Mouse (Mus musculus) brown adipose tissue, adult 24 weeks (tissue): ENCODE results near the gene Ccdc106. TPM values are rescaled to one million over a fixed set of nuclear protein-coding genes. Genes with fewer than 3 reads are reported as not detected.
A peak's percentile ranks its signal among the peaks of the same experiment; 100 is the strongest.

Source experiments
- H3K27ac ChIP-seq: fragments of 200-500 bp; replicated peaks from 2 replicates; pipeline ENCODE4 v1.5.1; 2012; ENCODE audit warnings: low read depth, mild to moderate bottlenecking, low read length
- H3K4me1 ChIP-seq: fragments of 200-500 bp; 2 replicates; pipeline ENCODE4 v1.6.1; 2012; ENCODE audit warnings: low read length, mixed read lengths; ENCODE audit not compliant: control insufficient read depth, insufficient read depth, insufficient read length
- H3K4me3 ChIP-seq: fragments of 200-500 bp; 2 replicates; pipeline ENCODE4 v1.5.1; 2012; ENCODE audit warnings: low read depth, mild to moderate bottlenecking, low read length, moderate library complexity; ENCODE audit not compliant: insufficient read depth
- polyA plus RNA-seq: library from polyadenylated mRNA; stranded (reverse); fragments of >200 nt; gene quantifications from 2 replicates; pipeline ENCODE4 v1.2.4, GENCODE M21; 2012; ENCODE audit not compliant: missing spikeins, insufficient read depth, insufficient read length

The Ccdc106 gene
- polyA plus RNA-seq, 1 experiment, result not detected

DNA sequence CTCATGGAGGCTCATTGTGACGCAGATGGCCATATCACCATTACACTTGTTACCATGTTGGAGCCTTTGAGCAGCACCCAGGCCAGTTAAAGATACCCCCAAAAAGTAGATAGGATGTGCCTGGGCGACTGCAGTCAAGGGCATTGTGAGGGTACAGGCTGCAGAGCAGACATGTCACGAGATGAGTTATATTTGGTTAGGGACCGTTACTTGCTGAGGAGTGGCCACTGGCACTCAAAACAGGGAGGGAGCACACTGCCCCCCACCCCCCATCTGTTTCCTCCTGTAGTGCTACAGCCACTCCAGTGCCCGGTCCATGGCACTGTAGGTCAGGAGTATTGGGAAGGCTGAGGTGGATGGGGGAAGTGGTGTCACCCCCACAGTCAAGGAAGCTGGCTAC lies 78.4 kb downstream of the Ccdc106 start:
- Histone ChIP-seq H3K27ac (no peak overlapping the region), H3K4me3 (no peak overlapping the region)

DNA sequence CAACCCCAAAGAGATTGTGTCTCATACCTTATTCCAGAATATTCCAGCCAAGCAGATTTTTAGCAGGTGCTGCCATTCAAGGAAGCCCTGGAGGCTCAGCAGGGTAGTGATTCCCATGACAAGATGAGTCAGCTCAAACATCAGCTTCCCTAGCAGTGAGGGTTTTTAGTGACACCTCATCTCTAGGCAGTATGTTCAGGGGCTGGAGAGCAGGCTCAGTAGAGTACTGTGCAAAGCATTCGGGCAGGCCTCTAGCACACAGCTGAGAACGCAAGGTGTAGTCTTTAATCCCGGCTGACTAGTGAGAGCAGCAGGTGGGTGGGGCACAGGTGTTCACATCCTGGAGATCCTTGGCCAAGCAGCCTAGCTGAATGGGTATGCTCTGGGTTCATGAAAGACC lies 79.4 kb downstream of the Ccdc106 start:
- H3K4me1 ChIP-seq, result no peaks in the 10 kb centered on the region
- no peak overlapping the region for H3K4me3 ChIP-seq
- no peak overlapping the region for H3K27ac ChIP-seq

More for the DNA sequence above, 78.4 kb downstream of the Ccdc106 start:
- no peaks in the 10 kb centered on the region for H3K4me1 ChIP-seq

DNA sequence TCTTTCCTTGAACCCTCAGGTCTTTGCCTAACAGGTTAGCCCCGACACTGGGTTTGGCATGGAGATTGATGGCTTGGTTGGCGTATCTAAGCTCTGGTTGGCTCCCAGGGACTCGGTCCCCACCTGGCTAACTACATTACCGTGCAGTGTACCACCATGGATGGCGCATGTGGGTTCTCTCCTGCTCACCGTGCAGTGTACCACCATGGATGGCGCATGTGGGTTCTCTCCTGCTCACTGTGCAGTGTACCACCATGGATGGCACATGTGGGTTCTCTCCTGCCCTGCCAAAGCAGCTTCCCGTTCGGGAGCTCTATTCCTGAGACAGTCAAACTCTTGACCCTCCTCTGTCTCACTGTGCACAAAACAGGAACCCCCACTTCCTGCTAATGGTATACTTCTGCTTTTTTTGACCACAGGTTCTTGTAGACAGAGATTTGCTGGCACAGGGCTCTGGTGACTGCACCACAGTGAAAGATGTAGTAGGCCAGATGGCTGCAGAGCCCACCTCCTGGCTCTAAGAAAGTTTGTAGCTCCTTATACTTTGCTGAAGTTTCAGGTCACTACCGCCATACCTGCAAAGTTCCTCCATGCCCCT lies 80.8 kb downstream of the Ccdc106 start:
- H3K4me1 ChIP-seq, result no peaks in the 10 kb centered on the region
- no peak overlapping the region for H3K4me3 ChIP-seq
- H3K27ac ChIP-seq, result 0 out of 2 replicates have a peak overlapping the region, but pooled peaks have one; percentile 23

DNA sequence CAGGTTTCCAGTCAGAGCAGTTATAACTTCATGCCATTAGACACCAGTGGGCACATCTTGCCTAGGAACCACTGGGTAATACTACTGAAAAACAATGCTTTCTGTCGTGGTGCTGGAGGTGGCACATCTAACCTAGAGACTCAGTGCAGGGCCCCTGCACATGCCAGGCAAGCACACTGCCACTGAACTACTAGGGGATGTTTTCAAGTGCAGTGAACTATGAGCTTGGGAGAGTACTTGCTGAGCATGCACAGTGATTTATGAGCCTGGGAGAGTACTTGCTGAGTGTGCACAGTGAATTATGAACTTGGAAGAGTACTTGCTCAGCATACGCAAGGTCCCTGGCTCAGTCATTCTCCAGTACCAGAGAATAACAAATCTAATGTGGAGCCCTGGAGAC lies 82.2 kb downstream of the Ccdc106 start:
- no peak overlapping the region for H3K27ac ChIP-seq

DNA sequence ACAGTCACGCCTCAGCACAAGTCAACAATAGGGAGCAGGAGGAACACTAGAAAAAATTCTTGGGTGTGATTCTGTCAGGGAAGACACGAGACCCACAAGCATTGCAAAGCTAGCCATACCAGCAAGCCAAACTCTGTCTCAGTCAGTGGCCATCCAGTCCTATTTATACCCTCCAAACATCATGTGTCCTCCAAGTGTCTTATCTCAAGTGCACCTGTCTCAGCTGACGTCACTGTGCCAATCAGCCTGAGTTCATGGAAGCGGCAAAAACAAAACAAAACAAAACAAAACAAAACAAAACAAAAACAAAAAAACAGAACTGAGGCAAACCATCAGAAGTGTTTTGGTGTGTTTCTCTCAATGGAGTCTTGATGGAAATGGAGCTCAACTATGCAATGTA lies 87.9 kb downstream of the Ccdc106 start:
- Histone ChIP-seq H3K4me3 (no peak overlapping the region), H3K4me1 (no peaks in the 10 kb centered on the region; the same call in 1 of the 2 replicates), H3K27ac (no peak overlapping the region)

More for the DNA sequence above, 82.2 kb downstream of the Ccdc106 start:
- no peak overlapping the region for H3K4me3 ChIP-seq
- no peaks in the 10 kb centered on the region for H3K4me1 ChIP-seq

DNA sequence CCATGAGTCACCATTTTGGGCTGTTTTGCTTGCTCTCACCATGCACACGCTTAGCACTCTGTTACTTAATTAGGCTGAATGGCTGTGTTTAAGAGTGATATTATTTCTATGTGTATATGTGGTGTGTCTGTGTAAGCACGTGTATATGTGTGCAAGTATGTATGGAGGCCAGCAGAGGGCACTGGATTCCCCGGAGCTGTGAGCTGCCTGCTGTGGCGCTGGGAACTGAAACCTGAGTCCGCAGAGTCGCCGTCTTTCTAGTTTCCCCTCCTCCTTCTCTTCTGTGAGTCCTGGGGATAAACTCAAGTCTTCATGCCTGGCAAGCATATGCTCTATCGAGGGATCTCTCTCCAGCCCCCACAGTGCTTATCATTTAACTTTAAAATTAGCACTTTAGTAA lies 88.9 kb downstream of the Ccdc106 start:
- H3K4me3 ChIP-seq, result no peak overlapping the region
- no peaks in the 10 kb centered on the region; the same call in 1 of the 2 replicates for H3K4me1 ChIP-seq
- no peak overlapping the region for H3K27ac ChIP-seq

Other genes with a start within 250 kb of the Ccdc106 start
- gene Fam71e2, start 249.3 kb upstream of the Ccdc106 start, polyA plus RNA-seq, result not detected in 2 replicates
- not detected in 2 replicates for gene Il11, start 237.7 kb upstream of the Ccdc106 start, polyA plus RNA-seq
- not detected in 2 replicates for gene Tmem190, start 237.6 kb upstream of the Ccdc106 start, polyA plus RNA-seq
- 17.0 and 23.3 TPM in 2 replicates for gene Tmem238, start 230.9 kb upstream of the Ccdc106 start, polyA plus RNA-seq
- 347 and 411 TPM in 2 replicates for gene Rpl28, start 227.7 kb upstream of the Ccdc106 start, polyA plus RNA-seq
- gene Ube2s, start 208.0 kb upstream of the Ccdc106 start, polyA plus RNA-seq, result 64.5 and 67.8 TPM in 2 replicates
- gene Shisa7, start 175.9 kb upstream of the Ccdc106 start, polyA plus RNA-seq, result 0.40 and 0.42 TPM in 2 replicates
- 19.1 and 36.2 TPM in 2 replicates for gene Isoc2b, start 150.3 kb upstream of the Ccdc106 start, polyA plus RNA-seq
- gene Isoc2a, start 143.4 kb upstream of the Ccdc106 start, polyA plus RNA-seq, result 55.3 and 59.3 TPM in 2 replicates
- not detected in 2 replicates for gene Gm36210, start 114.0 kb upstream of the Ccdc106 start, polyA plus RNA-seq
- 3.2 and 3.4 TPM in 2 replicates for gene Zfp628, start 105.3 kb upstream of the Ccdc106 start, polyA plus RNA-seq
- 1.8 TPM in 1 of 2 replicates, not detected in the other for gene Nat14, start 98.5 kb upstream of the Ccdc106 start, polyA plus RNA-seq
- 4.9 and 5.5 TPM in 2 replicates for gene Ssc5d, start 94.8 kb upstream of the Ccdc106 start, polyA plus RNA-seq
- 5.4 and 8.1 TPM in 2 replicates for gene Sbk2, start 56.1 kb upstream of the Ccdc106 start, polyA plus RNA-seq
- 0.75 TPM in 1 of 2 replicates, not detected in the other for gene Sbk3, start 49.4 kb upstream of the Ccdc106 start, polyA plus RNA-seq
- 5.3 and 6.3 TPM in 2 replicates for gene Zfp579, start 24.4 kb upstream of the Ccdc106 start, polyA plus RNA-seq
- 12.4 and 19.4 TPM in 2 replicates for gene Zfp524, start 6.1 kb upstream of the Ccdc106 start, polyA plus RNA-seq
- gene Fiz1, start 5.9 kb upstream of the Ccdc106 start, polyA plus RNA-seq, result 10.5 and 11.9 TPM in 2 replicates
- not detected in 2 replicates for gene Gm44973, start 5.1 kb upstream of the Ccdc106 start, polyA plus RNA-seq
- 7.5 and 10.9 TPM in 2 replicates for gene Zfp865, start 177 bp upstream of the Ccdc106 start, polyA plus RNA-seq
- gene 4632433K11Rik, start 13.6 kb downstream of the Ccdc106 start, polyA plus RNA-seq, result not detected in 2 replicates
- 1.2 and 1.9 TPM in 2 replicates for gene Zfp784, start 17.9 kb downstream of the Ccdc106 start, polyA plus RNA-seq
- gene Zfp580, start 31.0 kb downstream of the Ccdc106 start, polyA plus RNA-seq, result 4.4 and 5.6 TPM in 2 replicates
- 44.6 and 58.8 TPM in 2 replicates for gene U2af2, start 41.6 kb downstream of the Ccdc106 start, polyA plus RNA-seq
- gene Epn1, start 59.7 kb downstream of the Ccdc106 start, polyA plus RNA-seq, result 66.5 and 69.5 TPM in 2 replicates
- not detected in 2 replicates for gene Rfpl4, start 96.4 kb downstream of the Ccdc106 start, polyA plus RNA-seq
- gene Rasl2-9, start 105.4 kb downstream of the Ccdc106 start, polyA plus RNA-seq, result 7.6 and 8.1 TPM in 2 replicates
- not detected in 2 replicates for gene Vmn1r55, start 129.1 kb downstream of the Ccdc106 start, polyA plus RNA-seq
- gene Vmn1r56, start 176.2 kb downstream of the Ccdc106 start, polyA plus RNA-seq, result not detected in 2 replicates
- not detected in 2 replicates for gene Vmn1r57, start 197.9 kb downstream of the Ccdc106 start, polyA plus RNA-seq